ENCODE assay signal across 8 mouse cellular contexts in genomic region chr14:47087182-47087581, GRCm38 (mm10).
A peak's percentile ranks its signal among the peaks of the same experiment; 100 is the strongest.
DNase-seq lines count a peak whose midpoint lies in the region; ATAC-seq and TF ChIP-seq lines count a peak whose summit lies in the region.

No protein-coding gene starts in this region.

- H3K27ac ChIP-seq in embryonic facial prominence, embryonic 10.5 days (replicated peaks): peak overlapping the region; percentile 76
- H3K27ac ChIP-seq in intestine, postnatal 0 days (ENCODE audit: low read depth, low read length): no peak overlapping the region
- H3K27ac ChIP-seq in limb, embryonic 10.5 days: no peak overlapping the region
- no peak overlapping the region for H3K27ac ChIP-seq in midbrain, embryonic 12.5 days (replicated peaks)
- no peak overlapping the region for H3K27ac ChIP-seq in small intestine, adult 2 months (ENCODE audit: insufficient read depth, low read depth, low read length)

- peaks cover 17% of the 10 kb centered on the region; the same call in 1 of the 2 replicates for H3K36me3 ChIP-seq in embryonic facial prominence, embryonic 10.5 days (replicated peaks)
- 0 out of 2 replicates have a peak, but pooled peaks cover 3% of the 10 kb centered on the region for H3K36me3 ChIP-seq in intestine, postnatal 0 days (ENCODE audit: control insufficient read depth, insufficient read depth)
- no peaks in the 10 kb centered on the region; the same call in 1 of the 2 replicates for H3K36me3 ChIP-seq in limb, embryonic 10.5 days
- no peaks in the 10 kb centered on the region for H3K36me3 ChIP-seq in midbrain, embryonic 12.5 days
- H3K36me3 ChIP-seq in small intestine, adult 2 months (ENCODE audit: control insufficient read depth, insufficient read depth, low read length): no peaks in the 10 kb centered on the region

- H3K4me1 ChIP-seq in embryonic facial prominence, embryonic 10.5 days: peaks cover 29% of the 10 kb centered on the region
- no peaks in the 10 kb centered on the region for H3K4me1 ChIP-seq in intestine, postnatal 0 days (replicated peaks; ENCODE audit: control insufficient read depth, insufficient read depth, low read length)
- H3K4me1 ChIP-seq in limb, embryonic 10.5 days: peaks cover 19% of the 10 kb centered on the region
- peaks cover 8% of the 10 kb centered on the region; the same call in 1 of the 2 replicates for H3K4me1 ChIP-seq in midbrain, embryonic 12.5 days
- peaks cover 2% of the 10 kb centered on the region; the same call in 1 of the 2 replicates for H3K4me1 ChIP-seq in small intestine, adult 2 months (ENCODE audit: control insufficient read depth, insufficient read depth, insufficient read length, low read length)

- peaks cover 5% of the 10 kb centered on the region; the same call in 1 of the 2 replicates for H3K27me3 ChIP-seq in embryonic facial prominence, embryonic 10.5 days (replicated peaks; ENCODE audit: low read depth, poor library complexity, severe bottlenecking)
- no peaks in the 10 kb centered on the region for H3K27me3 ChIP-seq in intestine, postnatal 0 days (replicated peaks; ENCODE audit: control insufficient read depth, insufficient read depth, low read length)
- no peaks in the 10 kb centered on the region for H3K27me3 ChIP-seq in limb, embryonic 10.5 days (ENCODE audit: low read depth, poor library complexity, severe bottlenecking)
- no peaks in the 10 kb centered on the region for H3K27me3 ChIP-seq in midbrain, embryonic 12.5 days
- H3K27me3 ChIP-seq in small intestine, adult 2 months (ENCODE audit: control insufficient read depth, insufficient read depth, low read length): no peaks in the 10 kb centered on the region

- no peak for TF ChIP-seq POLR2A in small intestine, adult 2 months (IDR thresholded peaks at IDR 0.05; ENCODE audit: low read depth, low read length)

- no peak overlapping the region for H3K9ac ChIP-seq in intestine, postnatal 0 days (ENCODE audit: low read depth, low read length)
- no peak overlapping the region for H3K9ac ChIP-seq in midbrain, embryonic 12.5 days (replicated peaks)

- H3K9me3 ChIP-seq in embryonic facial prominence, embryonic 10.5 days: no peaks in the 10 kb centered on the region
- no peaks in the 10 kb centered on the region for H3K9me3 ChIP-seq in intestine, postnatal 0 days (ENCODE audit: control insufficient read depth)
- H3K9me3 ChIP-seq in limb, embryonic 10.5 days (replicated peaks): no peaks in the 10 kb centered on the region
- no peaks in the 10 kb centered on the region for H3K9me3 ChIP-seq in midbrain, embryonic 12.5 days

- peak; percentile 83 for TF ChIP-seq CTCF in intestine, postnatal 0 days (IDR thresholded peaks at IDR 0.05; ENCODE audit: low read depth)
- peak; percentile 84; the same call in 1 of the 2 replicates for TF ChIP-seq CTCF in small intestine, adult 2 months (IDR thresholded peaks at IDR 0.05; ENCODE audit: extremely low read depth, insufficient read length, insufficient replicate concordance, low read depth, low read length)

- ATAC-seq in intestine, postnatal 0 days: 0 out of 2 replicates have a peak, but pooled peaks have one; percentile 3
- peak; percentile 52; the same call in 1 of the 2 replicates for ATAC-seq in midbrain, embryonic 12.5 days (ENCODE audit: low FRiP score, low read depth)

- peak overlapping the region; percentile 53 for H3K4me3 ChIP-seq in embryonic facial prominence, embryonic 10.5 days
- peak overlapping the region; percentile 31 for H3K4me3 ChIP-seq in intestine, postnatal 0 days (ENCODE audit: low read depth, low read length)
- peak overlapping the region; percentile 49 for H3K4me3 ChIP-seq in limb, embryonic 10.5 days
- H3K4me3 ChIP-seq in midbrain, embryonic 12.5 days: peak overlapping the region; percentile 29; the same call in 1 of the 2 replicates
- no peak overlapping the region for H3K4me3 ChIP-seq in small intestine, adult 2 months (ENCODE audit: low read depth, low read length)

- DNase-seq in urinary bladder, adult 2 months (ENCODE audit: low spot score): peak; percentile 41
- DNase-seq in urinary bladder, postnatal 10 days (ENCODE audit: low spot score): no peak
- peak; percentile 83 for DNase-seq in embryonic facial prominence, embryonic 10.5 days (ENCODE audit: low spot score)
- peak; percentile 66 to 82 for DNase-seq in gastrocnemius, postnatal 4 days (ENCODE audit: low spot score in 2 of 2)
- peak; percentile 83 for DNase-seq in limb, embryonic 10.5 days (ENCODE audit: low spot score)

- peak overlapping the region; percentile 70 for H3K4me2 ChIP-seq in intestine, postnatal 0 days (replicated peaks; ENCODE audit: low read depth)
- H3K4me2 ChIP-seq in midbrain, embryonic 12.5 days (replicated peaks): peak overlapping the region; percentile 65

- WGBS in embryonic facial prominence, embryonic 10.5 days: 33% methylated on average over 5 of the region's 5 CpGs
- WGBS in intestine, postnatal 0 days: 29% methylated on average over 5 of the region's 5 CpGs
- WGBS in limb, embryonic 10.5 days: 29% methylated on average over 5 of the region's 5 CpGs
- WGBS in midbrain, embryonic 12.5 days: 32% methylated on average over 5 of the region's 5 CpGs
- 24% methylated on average over 5 of the region's 5 CpGs for WGBS in small intestine, adult 2 months
